Mouse (Mus musculus) spleen, adult 2 months (tissue): ENCODE data around the gene Ptprt.

Experiments used
- CTCF ChIP-seq: fragments of 200-500 bp; IDR thresholded peaks from 2 replicates; pipeline ENCODE4 v1.5.1; 2011; ENCODE audit warnings: mild to moderate bottlenecking, inconsistent platforms; ENCODE audit not compliant: insufficient read depth, insufficient read length, insufficient replicate concordance; ENCODE audit errors: extremely low read depth
- POLR2A ChIP-seq: fragments of 200-500 bp; IDR thresholded peaks from 2 replicates; pipeline ENCODE4 v1.6.1; 2011; ENCODE audit warnings: low read depth, low read length, inconsistent platforms

- TF ChIP-seq CTCF = no peak
- no peak for TF ChIP-seq POLR2A
Measured at GRCm38 (mm10) chr2:161607372-161607771, 1053.6 kb downstream of the Ptprt start.
